Mouse (Mus musculus) hindlimb bud, embryonic 11.5 days (tissue): Measurements from ENCODE around the gene Dennd4c.

Source experiments
- DNase-seq: peaks from one replicate; pipeline ENCODE4 v3.0.0-alpha.2; 2012; ENCODE audit warnings: low read depth, low spot score; ENCODE audit errors: extremely low spot score

The Dennd4c gene

GRCm38 (mm10) chr4:86882413-86882812 is 134.1 kb downstream of the Dennd4c start:
- DNase-seq = no peak

DNA sequence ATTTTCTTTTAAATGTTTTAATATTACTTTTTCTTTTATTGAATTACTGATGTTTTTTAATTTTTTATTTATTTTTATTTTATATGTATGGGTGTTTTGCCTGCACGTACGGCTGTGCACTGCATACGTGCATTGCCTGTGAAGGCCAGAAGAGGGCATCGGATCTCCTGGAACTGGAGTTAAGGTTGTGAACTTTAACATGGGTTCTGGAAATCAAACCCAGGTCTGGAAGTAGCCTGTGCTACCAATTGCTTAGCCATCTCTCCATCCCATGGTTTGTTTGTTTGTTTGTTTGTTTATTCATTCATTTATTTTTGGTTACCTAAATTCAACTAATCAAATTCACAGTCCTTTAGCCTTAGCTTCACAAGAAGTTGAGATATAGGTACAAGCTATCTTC is 136.6 kb downstream of the Dennd4c start:
- no peak for DNase-seq

DNA sequence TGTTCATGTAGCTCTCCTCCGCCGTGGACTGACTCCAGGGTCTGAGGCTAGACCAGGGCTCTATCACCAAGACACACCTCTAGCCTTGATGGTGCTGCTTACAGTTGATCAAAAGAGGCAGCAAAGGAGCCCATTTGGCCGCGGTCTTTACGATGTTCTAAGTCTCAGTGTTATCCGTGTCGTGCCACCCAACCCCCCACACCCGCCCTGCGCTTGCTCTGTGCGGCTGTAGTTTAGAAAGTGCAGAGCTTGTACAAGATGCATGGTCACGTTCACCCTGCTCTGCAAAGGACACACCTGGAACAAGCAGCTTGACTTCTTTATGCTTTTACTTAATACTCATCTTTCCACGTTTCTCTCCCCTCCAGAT is 137.4 kb downstream of the Dennd4c start:
- no peak for DNase-seq

- no peak for DNase-seq
Observed at GRCm38 (mm10) chr4:86886160-86886878, 138.0 kb downstream of the Dennd4c start.

GRCm38 (mm10) chr4:86887879-86888278 is 139.5 kb downstream of the Dennd4c start:
- DNase-seq = no peak

DNA sequence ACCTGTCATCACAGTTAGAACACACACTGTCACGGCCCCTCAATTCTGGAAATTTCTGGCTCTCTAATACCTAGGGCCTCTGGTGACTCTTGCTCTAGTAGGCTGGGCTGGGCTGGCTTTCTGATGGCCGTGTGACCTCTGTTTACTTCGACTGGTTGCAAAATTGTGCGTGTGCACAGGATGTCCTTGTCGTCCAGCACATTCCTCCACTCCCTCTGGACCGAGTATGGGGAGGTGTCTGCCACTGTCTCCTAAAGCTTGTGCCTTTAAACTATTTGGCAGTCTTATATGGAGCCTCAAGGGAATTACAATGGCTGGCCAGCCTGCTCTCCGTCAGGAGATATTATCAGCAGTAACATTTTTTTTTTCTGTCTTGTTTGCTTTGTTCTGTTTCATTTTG is 149.1 kb downstream of the Dennd4c start:
- no peak for DNase-seq

DNA sequence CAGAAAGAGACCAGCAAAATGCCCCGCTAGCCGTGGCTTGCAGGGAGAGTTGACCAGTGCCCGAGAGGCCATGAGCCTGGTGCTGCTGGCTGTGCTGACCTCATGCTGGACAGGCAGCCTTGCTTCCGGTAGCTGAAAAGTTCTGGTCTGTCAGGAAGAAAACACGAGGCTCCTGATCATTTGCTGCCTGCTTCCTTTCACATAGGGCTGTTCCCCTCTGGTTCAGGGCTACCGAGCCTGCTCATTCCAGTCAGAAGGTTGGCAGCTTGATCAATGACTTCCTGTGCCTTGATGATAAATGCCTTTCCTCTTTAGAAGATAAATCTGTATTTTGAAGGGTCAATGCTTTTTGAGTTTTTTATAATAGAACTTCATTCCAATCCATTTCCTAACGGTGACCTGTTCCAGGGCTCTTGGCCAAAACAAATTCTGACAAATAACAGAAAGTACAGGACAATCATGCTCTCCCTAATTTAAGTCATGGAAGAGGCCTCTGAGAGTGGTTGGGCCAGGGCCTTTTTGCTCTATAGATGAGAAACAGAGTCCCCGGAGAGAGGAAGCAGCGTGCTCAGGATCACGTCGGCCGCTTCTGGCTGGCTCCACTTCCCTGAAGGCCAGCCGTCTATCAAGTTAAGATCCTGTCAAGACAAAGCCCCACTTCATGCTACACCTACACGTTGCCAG is 150.6 kb downstream of the Dennd4c start:
- DNase-seq = no peak
